Mouse (Mus musculus) spleen, postnatal 36 days (tissue): Measurements from ENCODE around the gene Pdcd10.

Source experiments
- DNase-seq, 2 experiments: peaks; one replicate each; pipeline ENCODE4 v3.0.0; 2022; ENCODE audit warnings: low spot score in 2 of 2, mixed read lengths in 1 of 2

Gene Pdcd10

GRCm38 (mm10) chr3:75474657-75475056 is 82.0 kb downstream of the Pdcd10 start:
- no peak for DNase-seq

DNA sequence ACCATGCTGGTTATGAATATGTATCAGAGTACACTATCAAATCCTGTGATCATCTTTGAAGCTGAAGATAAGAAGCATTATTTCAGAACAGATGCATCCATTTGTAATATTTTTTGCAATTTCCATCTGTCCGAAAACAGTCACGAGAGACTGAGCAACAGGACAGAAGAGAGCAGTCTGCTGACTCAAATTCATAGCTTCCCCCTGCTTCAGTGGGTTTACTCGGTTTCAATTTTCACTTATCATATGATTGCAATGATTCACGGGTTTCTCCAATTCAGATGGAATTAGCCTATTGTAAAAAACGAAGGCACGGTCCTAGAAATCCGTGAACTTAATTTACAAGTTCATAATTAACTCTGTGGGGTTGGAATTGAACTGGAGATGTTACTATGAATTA is 88.5 kb downstream of the Pdcd10 start:
- no peak for DNase-seq
